Mouse (Mus musculus) thymus, adult 18-20 months (tissue): Measurements from ENCODE around the gene Grb7.

Source experiments
- DNase-seq, 2 experiments: peaks; one replicate each; pipeline ENCODE4 v3.0.0; 2022; ENCODE audit warnings: mixed read lengths in 2 of 2

Grb7 gene

DNA sequence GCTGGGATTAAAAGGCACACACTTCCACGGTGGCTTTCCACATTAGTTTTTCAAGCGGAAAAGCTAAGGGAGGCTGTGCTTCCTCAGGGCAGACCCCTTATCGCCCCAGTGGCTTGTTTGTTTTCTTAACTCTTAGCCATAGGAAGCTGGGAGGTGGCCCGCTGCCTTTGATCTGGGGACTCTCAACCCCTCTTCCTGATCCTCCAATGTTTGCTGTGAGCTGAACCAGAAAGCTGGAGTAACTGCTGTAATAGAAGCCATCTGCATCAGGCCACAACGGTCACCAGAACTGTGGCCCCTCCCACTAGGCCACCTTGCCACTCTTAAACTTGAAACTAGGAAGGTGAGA lies at the start of gene Grb7:
TSS of gene Grb7 (plus strand) at position 182 of the 349 bp plus-strand sequence.
- DNase-seq: no peak

DNA sequence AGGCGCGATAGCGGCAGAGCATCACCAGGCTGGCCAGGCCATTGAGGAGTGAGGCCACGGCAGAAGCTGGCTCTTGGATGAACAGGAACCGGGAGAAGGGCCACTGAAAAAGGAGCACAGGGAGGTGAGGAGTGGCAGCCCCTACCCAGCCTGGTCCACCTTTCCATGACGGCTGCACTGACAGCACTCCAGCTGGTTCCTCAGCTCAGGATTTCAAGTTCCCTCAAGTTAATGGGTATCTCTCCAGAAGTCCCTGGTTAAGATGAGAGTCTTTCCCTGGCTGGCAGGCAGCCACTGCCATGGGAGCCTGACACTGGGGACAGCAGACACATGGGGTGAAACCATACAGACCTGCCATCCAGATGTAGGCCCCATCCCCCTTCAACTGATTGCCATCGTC lies 48.2 kb upstream of the Grb7 start:
- DNase-seq: no peak

DNA sequence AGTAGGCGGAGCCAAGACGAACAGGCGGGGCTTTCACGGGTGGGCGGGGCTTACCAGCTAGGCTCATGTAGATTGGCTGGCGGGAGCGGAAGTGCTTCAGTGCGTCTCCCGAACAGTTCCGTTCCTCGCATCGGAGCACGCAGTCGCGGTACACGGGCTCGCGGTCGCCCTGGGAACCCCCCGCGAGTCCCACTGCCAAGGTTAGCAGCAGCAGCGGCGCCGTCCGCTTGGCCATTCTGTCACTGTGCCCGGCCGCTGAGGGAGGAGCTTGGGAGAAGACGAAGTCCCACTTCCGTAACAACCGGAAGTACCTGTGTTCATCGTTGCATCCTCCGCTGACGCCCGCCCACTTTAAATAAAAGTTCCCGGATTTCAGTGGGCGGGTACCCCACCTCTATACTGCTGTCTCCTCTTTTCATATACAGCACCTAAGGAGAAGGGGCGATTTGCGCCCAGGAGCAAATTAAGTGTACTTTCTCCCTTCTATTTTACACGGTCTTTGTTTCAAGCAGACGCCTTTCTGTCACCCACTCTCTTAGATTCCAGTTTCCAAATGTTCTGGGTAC lies 46.0 kb upstream of the Grb7 start, which contains the start of gene Pgap3:
TSS of gene Pgap3 (minus strand) at position 330 of the 566 bp plus-strand sequence.
- DNase-seq: peak; percentile 77 to 80

DNA sequence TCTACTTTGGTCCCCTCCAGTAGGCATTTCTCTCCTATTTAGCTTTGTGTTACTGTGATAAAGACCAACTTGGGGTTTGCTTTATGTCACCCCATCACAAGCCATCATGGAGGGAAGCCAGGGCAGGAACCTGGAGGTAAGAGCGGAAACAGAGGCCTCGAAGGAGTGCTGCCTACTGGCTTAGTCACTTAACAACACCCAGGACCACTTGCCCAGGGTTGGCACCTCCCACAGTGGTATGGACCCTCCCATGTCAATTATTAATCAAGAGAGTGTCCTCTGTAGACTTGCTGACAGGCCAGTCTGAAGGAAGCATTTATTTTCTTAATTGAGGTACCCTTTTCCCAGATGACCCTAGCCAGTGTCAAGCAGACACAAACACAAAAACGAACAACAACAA lies 45.4 kb upstream of the Grb7 start:
- DNase-seq: no peak

DNA sequence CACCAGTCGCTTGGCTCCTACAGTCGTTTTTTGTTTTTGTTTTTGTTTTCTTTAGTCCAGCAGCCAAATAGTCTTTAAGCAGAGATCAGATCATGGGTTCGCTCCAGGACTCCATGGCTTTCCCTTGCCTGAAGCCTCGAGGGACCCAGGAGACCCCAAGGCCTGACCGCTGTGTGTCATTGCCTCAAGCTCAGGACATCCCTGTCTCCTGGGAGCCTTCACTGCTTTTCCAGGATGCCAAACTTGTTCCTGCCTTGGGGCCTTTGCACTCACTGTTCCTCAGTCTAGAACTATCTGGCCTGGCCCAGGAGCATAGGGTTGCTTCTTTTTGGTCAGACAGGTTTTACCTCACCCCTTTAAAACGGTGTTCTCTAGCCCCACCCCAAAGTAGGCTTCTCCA lies 39.6 kb upstream of the Grb7 start:
- no peak for DNase-seq

DNA sequence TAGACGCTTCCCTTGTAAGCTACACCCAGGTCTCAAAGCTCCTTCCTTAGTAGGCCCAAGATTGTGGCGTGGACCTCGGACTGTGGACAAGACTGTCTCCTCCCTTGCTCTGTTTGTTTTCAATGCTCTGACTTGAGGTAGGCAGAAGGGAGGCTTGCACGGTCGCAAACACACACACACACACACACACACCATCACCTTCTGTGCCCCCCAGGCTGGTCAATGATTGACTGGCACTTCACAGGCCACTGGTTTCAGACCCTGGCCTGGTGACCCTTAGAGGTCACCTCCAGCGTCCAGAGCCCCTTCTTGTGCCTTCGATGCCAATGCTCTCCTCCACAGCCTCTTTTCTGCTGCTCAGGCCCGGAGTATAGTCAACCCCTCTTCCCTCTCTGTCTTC lies 37.3 kb upstream of the Grb7 start:
- no peak for DNase-seq

DNA sequence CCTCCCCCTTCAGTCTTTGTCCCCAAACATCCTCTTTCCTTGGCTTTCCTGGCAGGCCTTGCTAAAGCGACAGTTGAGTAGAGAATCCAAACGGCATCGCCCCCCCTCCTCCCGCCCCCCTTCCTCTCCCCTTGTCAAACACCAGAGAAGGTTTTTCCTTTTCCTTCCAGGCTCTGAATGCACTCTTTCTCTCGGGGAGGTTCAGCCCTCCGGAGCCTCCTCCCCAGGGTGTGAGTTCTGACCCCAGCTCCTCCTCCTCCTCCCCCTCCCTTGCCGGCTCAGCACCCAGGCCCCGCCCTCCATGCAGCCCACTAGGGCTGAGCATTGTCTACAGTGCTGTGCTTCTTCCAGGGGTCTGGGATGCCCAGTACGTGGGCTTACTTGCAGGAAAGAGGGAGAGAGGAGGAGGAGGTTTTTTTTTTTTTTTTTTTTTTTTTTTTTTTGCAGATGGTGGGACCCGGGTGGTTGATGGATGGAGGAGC lies 36.8 kb upstream of the Grb7 start:
- DNase-seq: no peak

DNA sequence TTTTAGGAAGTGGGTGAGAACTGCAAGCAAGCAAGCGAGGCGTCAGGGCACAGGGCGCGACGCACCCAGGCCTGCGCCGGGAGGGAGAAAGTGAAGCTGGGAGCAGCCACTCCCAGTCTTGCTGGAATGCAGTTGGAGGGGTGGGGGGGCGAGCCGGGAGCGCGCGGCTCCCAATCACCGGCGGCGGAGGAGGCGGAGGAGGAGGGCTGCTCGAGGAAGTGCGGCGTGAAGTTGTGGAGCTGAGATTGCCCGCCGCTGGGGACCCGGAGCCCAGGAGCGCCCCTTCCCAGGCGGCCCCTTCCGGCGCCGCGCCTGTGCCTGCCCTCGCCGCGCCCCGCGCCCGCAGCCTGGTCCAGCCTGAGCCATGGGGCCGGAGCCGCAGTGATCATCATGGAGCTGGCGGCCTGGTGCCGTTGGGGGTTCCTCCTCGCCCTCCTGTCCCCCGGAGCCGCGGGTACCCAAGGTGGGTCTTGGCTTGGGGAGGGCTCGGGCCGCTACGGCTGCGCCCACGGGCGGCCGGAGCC lies 33.9 kb upstream of the Grb7 start, which contains the start of gene Erbb2:
TSS of gene Erbb2 (plus strand) at position 198 of the 524 bp plus-strand sequence.
- DNase-seq: no peak

DNA sequence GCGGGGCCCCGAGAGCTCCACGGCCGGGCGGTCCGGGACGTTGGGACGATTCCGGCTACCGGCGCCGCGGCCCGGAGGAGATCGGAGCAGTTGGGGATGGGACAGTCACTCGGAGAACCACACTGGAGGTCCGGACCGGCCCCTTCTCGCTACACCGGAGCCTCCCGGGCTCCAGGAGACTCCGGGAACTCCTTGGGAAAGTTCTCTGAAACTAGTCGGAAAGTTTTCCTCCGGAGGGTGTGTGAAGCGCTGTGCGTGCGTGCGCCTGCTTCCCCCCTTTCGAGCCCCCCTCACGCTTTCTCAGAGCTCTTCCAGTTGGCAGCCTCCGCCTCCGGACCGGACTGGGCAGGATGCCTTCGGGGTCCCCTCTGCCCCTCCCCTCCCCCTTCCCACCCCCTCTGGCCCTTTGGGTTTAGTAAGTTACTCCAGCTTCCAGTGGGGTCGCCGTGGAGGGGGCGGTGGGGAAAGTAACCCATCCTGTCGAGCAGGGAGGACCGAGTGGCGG lies 33.3 kb upstream of the Grb7 start:
- no peak for DNase-seq

DNA sequence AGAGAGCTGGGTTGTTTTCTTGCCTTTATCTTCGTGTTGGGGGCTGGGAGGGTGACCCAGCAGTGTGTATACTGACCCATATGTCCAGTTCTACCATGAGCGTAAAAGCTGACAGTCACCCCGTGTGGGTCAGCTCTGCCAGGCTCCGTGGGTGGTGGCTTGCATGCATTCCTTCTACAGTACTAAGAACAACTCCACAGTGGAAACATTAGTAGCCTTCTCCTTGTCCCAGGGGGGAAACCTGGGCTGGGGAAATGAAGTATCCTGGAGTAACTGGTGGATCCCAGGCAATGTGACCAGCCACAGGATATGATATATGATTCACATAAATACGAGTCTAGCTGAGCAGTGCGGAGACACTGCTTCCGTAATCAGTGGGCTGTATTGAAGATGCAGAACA lies 32.5 kb upstream of the Grb7 start:
- DNase-seq: no peak

DNA sequence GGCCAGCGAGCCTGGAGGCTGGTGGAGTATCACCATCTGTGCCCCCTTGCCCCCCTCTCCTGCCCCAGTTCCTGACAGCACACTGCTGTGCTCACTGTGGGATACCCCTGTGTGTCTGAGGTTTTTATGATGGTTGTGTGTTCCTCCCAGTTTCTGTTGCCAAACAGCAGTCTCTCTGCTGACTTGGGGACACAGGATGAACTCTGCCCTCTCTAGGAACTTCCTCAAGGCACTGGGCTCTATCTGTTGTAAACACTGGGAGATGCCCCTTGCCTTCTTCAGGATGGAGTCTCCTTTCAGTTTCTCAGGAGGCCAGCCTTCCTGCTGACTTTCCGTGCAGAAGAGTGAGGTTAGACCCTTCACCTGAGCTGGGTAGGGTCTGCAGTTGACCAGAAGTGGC lies 32.0 kb upstream of the Grb7 start:
- DNase-seq: no peak

DNA sequence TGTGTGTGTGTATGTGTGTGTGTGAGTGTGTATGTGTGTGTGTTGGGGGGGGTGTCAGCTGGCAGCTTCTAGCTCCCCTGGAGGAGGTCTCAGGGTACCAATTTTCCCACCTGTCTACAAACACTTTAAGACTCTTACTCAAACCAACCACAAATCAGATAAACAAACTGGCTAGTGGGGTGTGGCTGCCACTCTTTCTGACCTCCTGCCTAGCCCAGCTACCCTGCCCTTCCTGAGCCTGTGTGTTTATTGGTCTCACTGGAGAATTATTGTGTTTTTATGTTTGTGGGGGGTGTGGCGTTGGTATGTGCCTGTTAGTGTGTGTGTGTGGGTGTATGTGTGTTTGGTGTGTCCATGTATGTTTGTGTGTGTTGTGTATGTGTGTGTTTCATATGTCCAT lies 29.1 kb upstream of the Grb7 start:
- DNase-seq: no peak

DNA sequence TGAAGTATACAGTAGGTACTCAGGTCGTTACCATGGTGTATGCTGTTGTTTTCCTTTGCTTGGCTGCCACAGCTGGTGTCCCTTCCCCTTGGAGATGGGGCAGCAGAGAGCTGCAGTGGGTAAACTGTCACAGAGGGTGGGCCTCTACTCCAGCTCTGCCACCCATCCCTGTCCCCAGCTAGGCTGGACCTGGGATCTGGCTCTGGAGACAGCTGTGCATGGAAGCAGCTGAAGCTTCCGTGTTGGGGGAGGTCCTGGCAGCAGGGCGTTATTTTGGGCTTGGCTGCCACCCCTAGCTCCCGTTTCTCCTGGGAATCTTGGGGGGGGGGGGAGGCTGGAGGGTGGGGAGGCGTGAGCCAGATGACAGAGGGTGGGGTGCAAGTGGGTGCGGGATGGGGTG lies 27.9 kb upstream of the Grb7 start:
- DNase-seq: no peak

DNA sequence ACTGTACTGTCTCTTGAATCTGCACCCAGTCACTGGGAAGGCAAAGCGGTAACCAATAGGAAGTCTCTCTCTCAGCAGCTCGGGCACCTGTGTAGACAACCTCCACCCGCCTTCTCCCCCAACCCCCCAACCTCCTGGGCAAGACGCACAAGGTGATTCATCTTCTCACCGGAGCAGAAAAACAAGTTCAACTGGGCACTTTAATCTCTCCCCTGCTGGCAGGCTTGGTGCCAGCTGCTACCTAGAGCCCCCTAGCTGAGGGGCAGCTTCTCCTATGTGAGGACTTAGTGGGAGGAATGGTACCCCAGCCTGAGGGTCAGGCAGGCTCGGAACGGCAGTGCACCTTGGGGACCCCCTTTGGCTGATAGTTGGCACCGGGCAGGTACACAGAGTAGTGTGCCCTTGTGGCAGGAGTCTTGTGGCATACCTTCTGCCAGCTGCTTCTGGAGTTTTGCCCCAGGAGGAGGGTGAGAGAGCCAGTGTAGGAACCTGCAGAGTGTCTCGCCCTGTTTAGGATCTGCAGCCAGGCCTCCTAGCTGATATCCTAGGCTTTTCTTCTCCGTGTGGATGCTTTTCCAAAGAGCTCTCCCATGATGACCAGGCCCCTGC lies 27.2 kb upstream of the Grb7 start:
- DNase-seq: no peak

DNA sequence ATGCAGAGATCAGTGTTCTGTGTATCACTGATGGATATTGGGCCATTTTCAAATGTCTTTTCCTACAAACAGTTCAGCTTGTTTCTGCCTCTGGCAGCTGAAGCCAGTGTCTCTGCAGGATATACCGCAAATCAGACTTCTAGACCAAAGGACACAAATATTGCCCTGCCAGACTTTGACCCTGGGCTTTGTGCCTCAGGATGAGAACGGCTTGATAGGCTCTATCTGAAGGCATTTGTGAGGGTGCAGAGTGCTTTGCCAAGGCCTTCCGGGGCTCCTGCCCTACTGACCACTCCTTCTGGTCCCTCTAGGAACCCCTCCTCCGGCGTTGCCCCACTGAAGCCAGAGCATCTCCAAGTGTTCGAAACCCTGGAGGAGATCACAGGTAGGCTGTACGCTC lies 19.6 kb upstream of the Grb7 start:
- no peak for DNase-seq

DNA sequence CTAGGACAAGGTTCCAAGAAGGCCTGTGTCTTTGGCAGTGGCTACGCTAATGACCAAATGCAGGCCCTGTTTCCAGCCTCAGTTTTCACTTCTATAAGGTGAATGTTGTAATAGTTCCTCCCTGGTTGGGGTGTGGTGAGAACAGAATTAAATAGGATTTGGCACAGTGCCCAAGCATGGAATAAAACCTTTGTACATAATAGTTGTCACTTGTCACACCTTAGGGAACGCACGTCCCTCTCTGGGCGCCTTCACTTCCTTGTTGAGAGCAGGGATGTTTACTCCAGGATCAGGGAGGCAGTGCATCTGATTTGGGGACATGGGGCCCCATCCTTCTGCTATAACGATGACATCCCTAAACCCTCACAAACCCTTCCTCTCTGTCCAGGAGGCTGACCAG lies 17.8 kb upstream of the Grb7 start:
- no peak for DNase-seq

DNA sequence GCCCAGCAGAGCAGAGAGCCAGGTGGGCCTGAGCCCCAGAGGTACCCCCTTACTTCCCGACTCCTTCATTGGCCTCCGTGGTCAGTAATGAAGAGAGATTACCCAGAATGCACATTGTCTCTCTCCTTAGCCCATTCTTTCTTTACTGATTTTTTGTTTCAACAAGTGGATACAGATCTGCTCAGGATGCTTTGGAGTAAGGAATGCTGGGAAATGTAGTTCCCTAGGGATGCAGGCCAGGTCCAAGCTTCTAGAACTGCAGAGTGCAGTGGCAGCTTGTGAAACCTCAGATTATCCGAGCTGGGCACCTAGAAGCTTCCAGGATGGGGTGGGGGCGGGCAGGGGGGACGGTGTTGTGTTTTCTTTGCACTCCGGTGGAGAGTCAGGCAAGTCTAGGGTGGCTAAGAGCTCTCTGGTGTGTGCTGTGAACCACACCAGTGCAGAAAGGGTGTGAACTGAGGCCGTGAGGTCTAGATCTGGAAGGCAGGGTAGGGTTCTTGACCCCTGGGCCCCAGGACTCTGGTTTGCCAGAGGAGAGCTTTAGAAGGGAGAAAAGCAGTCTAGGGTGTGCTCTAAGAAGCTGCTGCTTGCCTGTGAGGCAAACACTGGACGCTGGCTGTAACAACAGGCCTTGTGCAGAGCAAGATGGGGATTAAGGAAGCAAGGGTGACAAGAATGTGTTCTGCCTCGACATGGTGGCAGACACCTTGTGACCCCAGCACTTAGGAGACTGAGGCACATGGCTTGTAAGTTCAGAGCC lies 14.3 kb upstream of the Grb7 start:
- DNase-seq: no peak

DNA sequence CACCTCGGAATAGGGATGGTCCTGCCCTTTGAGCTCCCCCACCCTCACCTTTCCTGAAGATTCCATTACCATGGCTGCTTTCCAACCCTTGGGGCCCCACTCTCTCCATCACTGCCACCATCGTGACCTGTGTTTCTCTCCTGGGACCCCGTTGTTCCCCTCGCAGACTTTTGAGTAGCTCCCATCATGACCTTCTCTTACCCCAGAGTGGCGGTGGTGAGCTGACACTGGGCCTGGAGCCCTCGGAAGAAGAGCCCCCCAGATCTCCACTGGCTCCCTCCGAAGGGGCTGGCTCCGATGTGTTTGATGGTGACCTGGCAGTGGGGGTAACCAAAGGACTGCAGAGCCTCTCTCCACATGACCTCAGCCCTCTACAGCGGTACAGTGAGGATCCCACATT lies 10.5 kb upstream of the Grb7 start:
- no peak for DNase-seq

DNA sequence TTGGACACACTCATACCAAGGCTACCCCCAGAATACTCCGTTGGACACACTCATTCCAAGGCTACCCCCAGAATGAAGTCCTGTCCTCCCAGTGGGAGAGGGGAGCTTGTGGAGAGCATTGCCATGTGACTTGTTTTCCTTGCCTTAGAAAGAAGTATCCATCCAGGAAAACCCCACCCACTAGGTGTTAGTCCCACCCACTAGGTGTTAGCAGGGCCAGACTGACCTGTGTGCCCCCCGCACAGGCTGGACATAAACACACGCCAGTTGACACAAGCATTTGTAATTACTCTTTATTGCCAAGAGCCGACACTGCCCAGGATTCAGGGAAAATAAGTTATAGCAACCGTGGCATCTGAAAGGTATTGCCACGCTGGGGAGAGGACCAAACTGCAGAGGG lies 8.8 kb upstream of the Grb7 start:
- DNase-seq: no peak

DNA sequence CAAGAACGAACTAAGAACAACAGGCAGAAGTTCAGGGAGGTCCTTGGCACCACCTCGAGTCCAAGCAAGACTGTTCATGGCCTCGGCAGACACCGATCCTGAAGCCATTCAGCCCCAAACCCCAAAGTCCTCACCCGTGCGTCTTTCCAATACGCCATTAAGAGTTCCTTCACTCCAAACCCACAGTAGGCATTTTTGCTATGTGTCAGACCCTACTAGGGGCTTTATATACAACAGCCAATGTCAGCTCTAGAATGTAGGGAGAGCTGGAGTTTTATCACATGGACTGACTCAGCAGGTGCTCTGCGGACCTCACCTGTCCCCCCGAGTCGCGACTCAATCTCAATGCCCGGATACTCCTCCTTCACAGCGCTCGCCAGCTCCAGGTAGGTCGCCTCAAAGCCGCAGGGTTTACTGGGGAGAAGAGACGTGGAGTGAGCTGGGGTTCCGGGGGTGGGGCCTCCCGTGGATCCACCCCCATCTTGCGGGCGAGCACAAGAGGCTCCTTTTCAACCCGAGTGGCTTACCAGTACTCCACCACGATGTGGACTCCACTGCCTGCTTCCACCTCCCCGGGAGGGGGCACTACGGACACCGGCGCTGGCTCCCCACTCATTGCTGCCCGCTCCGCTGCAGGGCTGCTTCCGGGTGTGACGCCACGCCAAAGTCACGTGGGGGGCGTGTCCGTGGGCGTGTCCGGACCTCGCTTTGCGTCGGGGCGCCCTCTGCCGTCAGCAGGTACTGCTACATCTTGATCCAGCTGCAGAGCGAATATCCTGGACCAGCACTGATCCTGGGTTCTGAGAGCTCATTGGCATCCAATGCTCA lies 7.6 kb upstream of the Grb7 start, which contains the start of gene Mien1:
TSS of gene Mien1 (minus strand) at position 661 of the 828 bp plus-strand sequence.
- DNase-seq: peak; percentile 80 to 85

DNA sequence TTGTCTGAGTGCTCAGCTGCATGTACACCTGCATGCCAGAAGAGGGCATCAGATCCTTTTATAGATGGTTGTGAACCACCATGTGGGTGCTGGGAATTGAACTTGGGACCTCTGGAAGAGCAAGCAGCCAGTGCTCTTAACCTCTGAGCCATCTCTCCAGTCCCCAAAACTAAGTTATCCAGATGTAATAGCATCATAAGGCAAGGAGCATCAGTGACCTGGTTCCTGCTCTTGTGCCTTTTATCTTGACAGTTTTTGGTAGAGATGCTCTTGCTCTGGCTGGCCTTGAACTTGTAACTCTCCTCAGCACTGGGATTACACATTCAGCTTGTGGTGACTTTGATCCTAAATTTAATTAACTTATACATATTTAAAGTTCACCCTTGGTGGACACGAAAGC lies 2.5 kb upstream of the Grb7 start:
- DNase-seq: no peak

DNA sequence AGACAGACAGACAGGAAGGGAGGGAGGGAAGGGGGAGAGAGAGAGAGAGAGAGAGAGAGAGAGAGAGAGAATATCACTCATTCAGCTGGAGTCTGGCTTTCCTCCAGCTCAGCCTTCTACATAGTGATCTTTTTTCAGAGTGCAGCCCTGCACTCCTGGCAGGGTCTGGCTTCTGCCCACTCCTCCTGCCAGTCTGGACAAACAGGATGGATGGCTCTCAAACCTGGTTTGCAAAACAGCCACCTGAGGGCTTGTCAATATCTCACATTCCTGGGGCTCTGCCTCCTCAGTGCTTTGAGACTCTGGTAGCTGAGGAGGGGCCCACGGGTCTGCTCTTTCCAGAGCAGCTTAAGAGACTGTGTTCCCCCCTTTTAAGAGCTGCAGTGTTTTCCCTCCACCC lies 956 bp upstream of the Grb7 start:
- no peak for DNase-seq

DNA sequence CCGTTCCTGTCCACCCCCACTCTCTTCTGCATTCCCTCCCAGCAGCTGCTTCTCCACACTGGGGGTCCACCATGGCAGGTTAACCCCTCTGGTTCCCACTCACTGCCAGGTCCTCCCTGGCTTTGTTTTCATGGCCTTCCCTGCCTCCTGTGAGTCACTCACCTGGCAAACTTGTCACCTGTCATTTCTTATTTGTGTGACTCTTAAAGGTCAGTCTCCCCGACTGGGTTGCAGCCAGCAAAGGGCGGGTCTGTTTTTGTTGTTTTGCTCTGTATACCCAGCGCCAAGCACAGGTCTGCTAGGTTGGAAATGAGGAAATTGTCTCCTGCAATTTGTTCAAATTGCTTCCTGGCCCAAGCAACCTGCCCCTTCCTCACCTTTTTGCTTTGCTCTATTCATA lies 515 bp upstream of the Grb7 start:
- no peak for DNase-seq
